Mouse (Mus musculus) megakaryocyte, embryonic 14.5 days (primary cell): ENCODE data around the gene Tlr12.

Experiments used
- FLI1 ChIP-seq: IDR thresholded peaks from 2 replicates; pipeline ENCODE4 v1.6.1; 2012; ENCODE audit warnings: low read length, inconsistent platforms, mixed read lengths
- GATA1 ChIP-seq: IDR thresholded peaks from 3 replicates; pipeline ENCODE4 v1.6.1; 2012; ENCODE audit warnings: mixed read lengths, low read length, inconsistent platforms, borderline replicate concordance

DNA sequence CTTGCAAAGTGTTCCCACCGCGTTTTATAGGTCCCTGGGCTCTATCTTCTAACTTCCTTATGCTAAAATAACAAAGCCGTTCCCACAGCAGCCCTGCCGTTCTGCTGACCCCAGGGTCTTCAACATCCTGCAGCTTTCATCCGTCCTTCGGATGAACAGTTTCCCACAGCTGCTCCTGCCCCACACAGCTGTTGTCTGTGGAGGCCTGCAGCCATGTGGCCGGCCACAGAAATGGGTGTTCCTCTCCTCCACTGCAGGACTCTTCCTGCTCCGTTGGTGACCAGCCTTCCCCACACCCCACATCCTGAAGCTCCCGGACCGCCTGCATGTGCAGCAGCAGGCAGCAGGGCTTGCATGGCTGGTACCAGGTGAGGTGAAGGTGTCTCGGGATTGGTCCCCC lies 18.8 kb upstream of the Tlr12 start:
- TF ChIP-seq GATA1 = no peak
- TF ChIP-seq FLI1 = no peak
